Mouse (Mus musculus): Measurements from ENCODE around the gene Iqcf6.
A peak's percentile ranks its signal among the peaks of the same experiment; 100 is the strongest.
"Not testable (repeated sequence)": the region's sequence is repeated elsewhere in the genome, so short reads cannot be mapped to it uniquely, and the experiment has no call there.

The Iqcf6 gene

DNA sequence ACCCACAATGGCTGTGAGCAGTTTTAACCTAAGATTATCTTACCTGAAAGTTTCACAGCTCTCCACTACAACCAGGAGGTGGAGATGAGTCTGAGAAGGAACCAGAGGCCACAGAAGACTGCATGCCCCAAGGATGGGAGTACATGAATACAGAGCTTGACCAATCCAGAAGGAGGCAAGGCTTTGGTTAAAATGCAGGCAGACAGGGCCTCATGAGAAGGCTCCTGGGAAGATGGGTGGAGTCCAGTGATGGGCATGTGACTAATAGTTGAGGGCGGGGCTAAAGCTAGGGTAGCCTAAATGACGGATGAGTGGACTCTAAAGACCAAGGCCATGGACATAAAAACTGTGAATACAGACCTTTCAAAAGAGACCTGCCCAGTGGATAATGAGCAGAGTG, at the start of gene Iqcf6:
Iqcf6 (plus strand) TSS at position 301 of the 400 bp plus-strand sequence.
- no peak for DNase-seq

DNA sequence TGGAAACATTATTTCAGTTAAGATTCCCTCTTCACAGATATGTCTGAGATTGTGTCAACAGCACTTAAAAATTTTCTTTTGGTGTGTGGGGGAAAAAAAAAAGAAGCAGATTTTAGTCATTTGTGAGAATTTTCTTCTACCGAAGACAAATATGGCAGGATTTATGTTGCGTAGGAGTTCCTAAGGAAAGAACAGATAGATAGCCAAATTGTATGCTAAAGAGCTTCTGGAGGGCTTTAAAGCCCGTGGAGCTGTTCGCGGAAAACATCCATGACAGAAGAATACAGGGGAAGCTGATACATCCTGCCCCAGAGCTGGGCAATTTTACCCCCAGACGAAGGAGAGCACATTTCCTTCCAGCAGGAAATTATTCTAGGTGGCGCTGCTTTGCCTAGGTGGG, 46.4 kb upstream of the Iqcf6 start:
- no peak for DNase-seq

DNA sequence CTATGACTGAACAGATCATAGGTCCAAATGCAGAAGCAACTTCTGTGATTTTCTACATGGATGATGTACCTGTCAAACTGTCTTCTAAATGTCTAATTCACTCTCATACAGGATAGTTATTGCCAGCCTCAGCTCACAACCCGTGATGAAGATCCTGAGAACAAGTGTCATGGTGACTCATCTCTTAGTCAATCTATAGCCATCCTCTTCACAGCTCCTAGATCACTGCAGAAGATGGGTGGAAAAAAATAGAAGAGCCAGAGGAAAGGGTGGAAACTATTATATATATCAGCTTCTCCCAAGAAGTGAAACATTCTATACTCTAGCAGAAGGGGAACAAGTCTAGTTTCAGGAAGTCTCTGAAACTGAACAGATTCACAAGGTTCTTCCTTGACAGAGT, 43.8 kb upstream of the Iqcf6 start:
- no peak for DNase-seq

DNA sequence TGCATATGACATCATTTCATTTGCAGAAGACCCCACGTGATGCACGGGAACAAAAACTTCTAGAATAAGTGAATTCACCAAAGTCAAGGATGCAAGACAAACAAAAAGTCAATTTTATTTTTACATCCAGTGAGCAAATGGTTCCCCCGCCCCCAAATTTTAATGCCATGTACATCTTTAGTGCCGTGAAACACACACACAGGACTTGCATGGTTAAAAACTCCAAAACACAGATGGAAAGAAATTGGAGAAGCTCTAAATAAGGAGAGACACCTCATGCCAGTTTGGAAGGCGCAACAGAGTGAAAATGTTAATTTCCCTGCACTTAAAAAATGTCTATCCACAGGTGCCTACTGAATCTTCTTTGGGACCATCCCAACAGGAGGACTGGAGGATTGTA, 34.2 kb upstream of the Iqcf6 start:
- no peak for DNase-seq

DNA sequence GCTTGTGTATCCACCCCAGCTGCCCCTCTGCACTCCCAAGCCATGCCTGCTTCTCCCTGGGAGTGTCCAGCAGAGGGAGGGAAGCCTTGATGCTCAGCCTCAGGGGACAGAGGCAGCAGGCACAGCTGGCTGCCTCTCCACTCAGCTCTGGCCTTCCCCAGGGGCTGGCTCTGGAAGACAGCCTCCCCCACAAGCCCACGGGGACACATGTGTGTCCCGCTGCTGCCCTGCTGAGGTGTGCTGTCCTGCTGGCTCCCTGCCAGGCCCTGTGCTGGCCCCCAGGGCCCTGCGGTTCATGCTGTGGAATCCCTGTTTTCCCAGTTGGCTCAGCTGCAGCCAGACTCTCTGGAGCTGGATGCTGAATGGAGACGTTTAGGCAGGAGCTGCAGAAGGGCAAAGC, 31.0 kb upstream of the Iqcf6 start:
- not testable (repeated sequence) for DNase-seq

DNA sequence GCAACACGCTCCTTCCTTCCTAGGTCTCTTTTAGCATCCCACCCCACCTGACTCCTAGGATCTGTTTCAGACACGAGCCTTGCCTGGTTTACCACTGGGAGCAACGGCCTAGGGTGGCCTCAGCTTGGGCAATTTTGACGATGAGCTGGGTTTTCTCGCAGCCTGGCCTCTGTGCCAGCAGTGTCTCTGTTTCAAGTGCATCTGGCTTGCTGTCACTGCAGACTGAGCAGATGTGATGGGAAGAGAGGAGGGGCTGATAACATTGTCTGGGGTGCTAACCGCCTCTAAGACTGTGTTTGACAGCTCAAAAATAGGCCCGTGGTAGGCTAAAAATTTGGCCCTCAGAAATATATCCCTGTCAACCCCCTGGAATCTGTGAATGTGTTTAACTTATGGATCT, 30.5 kb upstream of the Iqcf6 start:
- DNase-seq = no peak

DNA sequence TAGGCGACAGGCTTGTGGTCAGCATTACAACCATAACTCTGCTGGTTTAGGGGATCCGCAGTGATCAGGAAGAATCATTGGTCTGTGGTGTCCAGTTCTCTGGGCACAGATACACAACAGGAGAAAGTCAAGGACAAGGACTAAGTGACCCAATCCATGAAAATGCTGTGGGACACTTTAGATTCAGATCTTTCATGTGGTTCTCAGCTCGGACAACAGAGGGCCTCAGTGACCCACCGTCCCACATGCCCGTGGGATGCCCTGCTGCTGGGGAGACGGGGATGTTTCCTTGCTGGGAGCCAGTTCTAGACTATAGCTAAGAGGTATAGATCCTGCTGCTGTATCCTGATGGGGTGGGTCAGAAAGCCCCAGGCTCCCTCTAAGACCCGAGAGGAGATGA, 27.9 kb upstream of the Iqcf6 start:
- no peak for DNase-seq

DNA sequence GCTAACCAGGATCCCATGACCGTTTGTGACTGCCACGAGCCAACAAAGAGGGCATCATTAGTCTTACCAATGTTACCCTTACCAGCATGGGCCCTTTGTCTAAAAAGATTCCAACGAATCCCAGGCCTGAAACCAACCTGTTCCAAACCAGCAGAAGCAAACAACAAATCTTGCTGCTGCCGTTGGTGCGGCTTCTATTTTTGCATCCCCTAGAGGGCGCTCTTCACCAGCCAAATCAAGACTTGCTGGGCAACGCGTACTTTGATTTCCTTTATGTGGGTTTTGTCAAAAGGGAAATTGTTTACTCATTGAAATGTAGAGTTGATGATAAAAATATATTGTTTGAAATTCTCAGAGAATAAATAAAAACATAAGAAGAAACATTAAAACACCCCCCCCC, 25.8 kb upstream of the Iqcf6 start:
- peak; percentile 69 for DNase-seq

DNA sequence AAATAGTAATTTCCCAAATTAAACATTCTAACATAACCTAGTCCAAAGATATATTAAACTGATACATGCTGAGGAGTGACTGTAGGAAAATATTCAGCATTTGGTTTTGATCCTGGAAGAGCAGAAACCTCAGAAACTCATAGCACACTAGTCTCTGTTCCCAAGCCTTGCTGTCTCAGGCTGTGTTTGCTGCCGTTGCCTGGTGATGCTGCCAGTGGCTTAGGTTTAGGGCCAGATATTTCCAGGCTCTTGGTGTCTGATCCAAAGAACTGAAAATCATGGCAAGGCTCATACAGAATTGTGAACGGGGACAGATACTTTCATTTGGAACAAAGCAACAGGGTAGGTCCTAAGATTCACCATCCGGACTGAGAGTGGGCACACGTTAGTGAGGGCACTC, 15.7 kb upstream of the Iqcf6 start:
- no peak for DNase-seq

DNA sequence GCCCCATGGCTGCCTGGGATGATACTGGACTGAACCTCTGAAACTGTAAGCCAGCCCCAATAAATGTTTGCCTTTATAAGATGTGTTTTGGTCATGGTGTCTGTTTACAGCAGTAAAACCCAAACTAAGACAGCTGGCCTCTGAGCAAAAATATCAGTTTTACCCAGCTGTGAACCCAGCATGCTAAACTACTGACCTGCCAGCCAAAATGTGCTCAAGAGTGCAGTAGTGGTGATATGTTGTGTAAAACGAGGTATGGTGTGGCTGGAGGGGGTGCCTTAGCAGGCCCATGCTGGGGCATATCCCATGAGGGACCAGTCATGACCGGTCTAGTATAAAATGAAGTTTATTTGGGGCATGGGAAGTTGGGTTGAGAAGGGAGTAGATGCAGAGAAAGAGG, 12.4 kb upstream of the Iqcf6 start:
- no peak for DNase-seq

DNA sequence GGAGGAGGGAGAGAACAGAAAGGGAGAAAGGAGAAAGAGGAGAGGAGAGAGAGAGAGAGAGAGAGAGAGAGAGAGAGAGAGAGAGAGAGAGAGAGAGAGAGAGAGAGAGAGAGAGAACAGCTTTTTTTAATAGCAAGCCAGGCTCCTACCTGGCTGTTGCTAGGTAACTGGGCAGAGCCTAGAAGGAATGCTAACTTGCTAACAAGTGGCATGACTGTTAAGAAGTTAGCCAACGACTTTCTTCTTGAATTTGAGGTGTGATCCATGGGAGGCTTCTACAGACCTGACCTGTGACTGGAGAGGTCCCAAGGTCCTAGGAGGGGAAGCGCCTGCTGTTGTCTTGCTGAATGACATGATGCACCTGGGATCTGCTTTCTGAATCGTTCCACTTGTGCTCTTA, 11.8 kb upstream of the Iqcf6 start:
- no peak for DNase-seq

DNA sequence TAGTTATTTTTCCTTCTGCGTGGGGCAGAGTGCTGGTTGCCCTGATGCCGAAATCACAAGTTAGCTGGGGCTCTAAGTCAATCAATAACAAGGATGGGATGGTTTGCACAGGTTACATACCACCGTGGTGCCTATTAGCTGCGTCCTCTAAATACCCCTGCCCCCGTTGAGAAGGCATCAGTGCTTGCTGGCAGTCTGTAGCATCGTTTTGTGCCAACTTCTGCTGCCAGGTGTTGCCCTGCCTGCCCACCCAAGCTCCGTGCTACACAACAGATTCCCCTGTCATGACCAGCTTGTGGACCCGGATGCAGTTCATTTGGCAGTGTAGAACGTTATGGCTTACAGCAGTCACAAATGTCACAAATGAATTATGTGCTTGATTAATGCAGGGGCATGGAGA, 10.1 kb upstream of the Iqcf6 start:
- no peak for DNase-seq

DNA sequence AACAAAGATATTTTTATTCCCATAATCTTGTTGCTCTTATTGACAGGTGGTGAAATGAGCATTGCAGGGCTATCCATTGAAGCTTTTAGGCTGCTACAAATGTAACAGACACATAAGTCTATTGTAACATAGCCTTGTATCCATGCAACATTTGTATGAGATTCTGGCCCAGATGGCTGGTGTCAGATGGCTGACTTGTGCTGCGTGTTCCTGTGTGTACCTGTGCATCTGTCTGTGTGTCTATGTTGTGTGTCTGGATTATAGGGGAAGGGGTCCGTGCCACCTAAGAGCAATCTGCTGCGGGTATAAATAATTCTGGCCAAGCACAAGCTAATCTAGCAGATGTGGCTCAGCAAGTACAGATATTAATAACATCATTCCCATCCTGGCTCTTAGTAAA, 8.9 kb upstream of the Iqcf6 start:
- DNase-seq = no peak

DNA sequence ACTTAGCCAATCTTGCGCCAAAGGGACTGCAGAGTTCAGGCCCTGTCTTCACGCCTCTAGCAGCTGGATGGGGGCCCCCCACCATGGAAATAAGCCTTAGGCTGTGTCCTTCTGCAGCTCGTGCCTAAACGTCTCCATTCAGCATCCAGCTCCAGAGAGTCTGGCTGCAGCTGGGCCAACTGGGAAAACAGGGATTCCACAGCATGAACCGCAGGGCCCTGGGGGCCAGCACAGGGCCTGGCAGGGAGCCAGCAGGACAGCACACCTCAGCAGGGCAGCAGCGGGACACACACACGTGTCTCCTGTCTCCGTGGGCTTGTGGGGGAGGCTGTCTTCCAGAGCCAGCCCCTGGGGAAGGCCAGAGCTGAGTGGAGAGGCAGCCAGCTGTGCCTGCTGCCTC, 1.4 kb downstream of the Iqcf6 start:
- not testable (repeated sequence) for DNase-seq

DNA sequence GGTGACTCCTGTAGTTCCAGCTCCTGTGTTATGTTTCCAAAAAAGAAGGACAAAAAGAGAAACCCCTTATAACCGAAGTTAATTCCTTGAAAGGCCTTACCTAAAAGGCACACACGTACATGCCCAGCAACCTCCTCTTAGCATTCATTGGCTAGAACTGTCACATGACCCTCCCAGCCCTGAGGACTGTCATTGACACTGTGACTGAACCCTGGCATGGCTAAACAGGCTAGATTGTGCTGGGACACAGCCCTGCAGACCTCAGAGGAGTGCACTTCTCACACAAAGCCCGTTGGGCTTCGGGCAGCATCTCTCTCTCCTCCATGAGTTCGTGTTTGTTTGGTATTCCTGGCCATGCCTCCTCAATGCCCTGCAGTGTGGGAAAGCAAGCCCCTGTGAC, 5.8 kb downstream of the Iqcf6 start:
- DNase-seq = no peak

DNA sequence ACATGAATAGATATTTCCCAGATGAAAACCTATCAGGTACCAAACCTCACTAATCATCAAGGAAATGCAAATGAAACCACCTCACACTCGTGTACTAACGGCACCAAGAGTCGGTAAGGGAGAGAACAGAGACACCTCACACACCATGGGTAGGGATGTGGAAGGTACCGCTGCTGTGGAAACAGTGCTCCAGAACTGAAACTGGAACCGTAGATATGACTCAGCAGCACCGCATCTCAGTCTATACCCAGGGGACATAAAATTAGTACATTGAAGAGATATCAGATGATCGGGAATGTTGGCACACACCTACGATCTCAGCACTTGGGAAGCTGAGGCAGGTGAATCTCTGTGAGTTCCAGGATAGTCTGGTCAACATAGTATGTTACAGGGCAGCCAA, 11.8 kb downstream of the Iqcf6 start:
- DNase-seq = no peak

DNA sequence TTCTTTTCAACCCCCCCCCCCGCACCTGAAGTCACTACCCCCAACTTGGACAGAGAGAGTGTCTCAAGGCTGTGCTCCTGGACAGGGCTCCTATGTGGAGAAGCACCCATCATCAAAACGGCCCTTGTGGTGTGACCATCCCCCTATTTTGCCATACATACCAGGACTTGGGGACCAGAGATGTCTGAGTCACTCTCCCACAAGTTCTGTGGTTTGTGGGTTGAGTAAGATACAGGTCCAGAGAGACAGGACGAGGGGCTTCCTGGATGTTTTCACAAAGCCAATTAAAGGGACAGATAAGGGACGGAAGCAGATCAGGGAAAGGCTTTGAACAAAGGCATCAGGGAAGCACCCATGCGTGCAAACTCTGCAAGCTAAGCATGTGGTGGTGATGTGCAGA, 15.0 kb downstream of the Iqcf6 start:
- no peak for DNase-seq

DNA sequence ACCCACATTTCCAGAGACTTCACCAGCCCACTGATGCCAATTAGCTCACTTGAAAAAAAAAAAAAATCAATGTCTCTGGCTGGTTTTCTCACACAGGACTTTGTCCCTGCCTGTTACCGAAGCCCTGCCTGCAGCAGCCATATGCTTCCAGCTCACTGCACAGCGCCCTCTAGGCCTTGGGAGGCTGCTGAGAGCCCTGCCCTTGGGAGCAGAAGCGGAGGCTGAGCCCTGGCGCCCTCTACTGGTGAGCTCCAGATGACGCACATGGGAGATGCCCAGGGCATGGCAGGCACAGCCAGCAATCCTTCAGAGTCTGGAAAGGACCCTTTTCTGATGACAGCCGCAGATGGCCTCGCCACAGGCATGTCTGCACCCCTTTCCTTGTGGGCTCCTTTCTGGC, 16.7 kb downstream of the Iqcf6 start:
- DNase-seq = peak; percentile 91

DNA sequence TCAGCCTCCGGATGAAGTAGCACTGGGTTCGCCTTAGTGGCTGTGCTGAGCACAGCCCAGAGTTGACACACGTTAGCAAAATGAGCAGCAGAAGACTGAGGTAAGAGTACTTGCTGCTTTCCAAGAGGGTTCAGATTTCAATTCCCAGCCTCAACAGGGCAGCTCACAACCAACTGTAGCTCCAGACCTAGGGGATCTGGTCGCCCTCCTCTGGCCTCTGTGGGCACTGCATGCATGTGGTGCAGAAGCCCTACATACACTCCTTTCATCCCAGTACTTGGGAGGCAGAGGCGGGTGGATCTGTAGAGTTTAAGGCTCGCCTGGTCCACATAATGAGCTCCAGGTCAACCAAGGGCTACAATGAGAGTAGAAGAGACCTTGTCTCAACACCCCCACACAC, 17.4 kb downstream of the Iqcf6 start:
- DNase-seq = no peak

DNA sequence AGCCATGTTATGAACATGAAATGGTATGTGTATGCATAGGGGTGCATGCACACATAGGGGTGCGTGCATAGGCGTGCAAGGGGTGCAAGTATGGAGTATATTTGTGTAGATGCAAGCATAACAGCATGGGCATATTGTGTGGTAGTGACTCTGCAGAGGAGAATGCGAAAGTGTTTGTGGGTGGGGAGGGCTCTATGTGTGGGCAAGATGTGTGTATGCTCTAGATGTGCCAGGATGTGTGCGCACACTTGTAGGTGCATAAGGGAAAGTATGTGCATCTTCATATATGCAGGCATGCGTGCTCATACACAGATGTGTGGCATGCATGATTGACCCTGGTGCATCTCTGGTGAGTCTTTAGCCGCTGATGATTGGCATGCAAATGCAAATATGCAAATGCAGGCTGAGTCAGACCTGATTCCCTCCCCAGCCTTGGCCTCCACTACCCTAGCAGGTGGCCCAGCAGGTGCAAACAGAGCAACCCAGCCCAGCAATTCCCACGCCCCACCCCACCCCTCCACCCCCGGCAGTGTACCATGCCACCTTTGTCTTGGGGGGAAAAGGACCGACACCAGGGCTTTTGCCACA, 19.4 kb downstream of the Iqcf6 start:
- DNase-seq = no peak

DNA sequence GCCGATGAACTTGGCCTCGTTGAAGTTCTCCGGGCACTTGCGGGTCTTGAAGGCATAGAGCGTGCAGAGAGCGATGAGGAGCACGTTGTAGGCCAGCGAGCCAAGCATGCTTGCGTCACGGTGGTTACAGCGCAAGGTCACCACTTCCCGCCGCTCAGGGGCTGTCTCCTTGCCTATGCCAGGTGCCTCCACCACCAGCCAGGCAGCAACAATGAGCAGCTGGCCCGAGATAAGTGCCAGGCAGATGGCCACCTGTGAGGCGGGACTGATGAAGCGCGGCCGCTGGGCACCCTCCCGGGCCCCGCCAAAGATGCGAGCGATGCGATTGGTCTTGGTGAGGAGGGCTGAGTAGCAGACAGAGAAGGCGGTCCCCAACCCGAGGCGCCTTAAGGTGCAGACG, 20.8 kb downstream of the Iqcf6 start:
- DNase-seq = no peak

DNA sequence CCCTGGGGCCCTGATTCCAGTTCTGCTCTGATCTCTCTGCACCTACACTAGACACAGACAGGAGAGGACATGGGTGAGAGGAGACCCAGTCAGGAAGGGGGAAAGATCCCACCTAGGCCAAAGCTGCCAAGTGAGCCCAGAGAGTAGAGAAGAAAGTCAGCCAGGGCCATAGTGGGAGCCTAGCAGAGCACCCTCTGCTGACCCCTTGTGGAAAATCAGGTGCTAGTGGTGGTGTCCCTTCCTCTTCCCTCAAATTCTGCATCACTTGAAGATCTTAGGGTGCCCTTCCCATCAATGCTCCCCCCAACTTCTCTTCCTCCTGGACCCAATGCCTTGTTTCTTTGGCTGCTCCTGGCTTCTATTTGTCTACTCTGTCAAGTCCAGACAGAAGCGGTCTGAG, 26.3 kb downstream of the Iqcf6 start:
- no peak for DNase-seq

DNA sequence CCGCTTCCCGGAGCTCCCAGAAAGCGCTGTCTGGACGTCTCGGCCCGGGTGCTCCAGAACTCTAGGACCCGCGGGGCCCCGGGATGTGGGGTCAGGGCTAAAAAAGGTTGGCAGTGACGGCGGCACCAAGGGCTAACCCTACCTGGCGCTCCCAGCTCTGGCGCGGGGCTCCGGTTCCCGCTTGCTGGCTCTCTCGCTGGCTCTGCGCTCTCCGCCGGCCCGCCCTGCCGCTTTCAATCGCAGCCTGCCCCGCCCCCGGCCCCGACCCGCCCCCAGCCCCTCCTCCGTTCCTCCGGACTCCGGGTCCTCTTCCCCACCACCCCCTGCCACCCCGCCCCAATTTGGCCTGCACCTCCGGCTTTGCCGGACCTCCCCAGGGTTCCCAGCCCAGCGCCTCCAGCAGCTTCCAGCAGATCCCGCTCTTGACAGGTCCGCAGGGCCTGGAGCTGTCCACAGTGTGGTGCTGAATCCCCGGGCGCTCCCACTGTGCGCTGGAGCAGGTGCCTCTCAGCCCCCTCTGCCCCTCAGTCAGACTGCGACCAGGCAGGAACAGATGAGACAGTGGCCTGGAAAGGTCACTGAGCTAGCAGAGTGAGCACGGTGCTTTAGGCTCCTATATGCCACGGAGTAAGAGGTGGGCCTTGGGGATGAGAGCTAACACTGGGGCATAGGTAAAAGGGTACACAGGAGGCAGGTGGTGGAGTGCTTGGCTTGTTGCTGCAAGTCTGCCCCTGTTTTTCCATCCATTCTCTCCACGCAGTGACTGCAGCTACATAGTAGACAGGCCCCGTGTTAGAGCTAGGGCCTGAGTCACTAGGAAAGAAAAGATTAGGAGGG, 29.7 kb downstream of the Iqcf6 start, which contains the start of gene Grm2:
Grm2 (minus strand) TSS at position 199 of the 837 bp plus-strand sequence.
- peak; percentile 56 for DNase-seq

DNA sequence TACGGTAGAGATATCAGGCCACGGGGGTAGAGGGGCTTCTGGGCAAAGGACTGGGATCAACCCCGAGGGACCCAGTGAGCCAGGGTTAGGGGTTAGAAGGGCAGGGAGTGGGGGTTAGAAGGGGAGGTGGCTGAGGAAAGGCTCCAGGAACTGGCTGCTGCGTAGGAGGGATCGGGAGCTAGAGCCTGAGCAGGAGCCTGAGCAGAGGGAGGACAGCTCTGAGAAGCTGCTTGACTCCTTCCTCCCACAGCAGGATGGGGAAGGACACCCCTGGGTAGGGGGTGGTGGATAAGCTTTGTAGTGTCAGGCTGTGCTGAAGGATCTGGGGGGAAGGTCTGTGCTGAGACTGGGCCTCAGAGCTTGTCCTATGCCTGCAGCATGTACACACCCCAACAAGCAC, 30.4 kb downstream of the Iqcf6 start:
- DNase-seq = no peak

DNA sequence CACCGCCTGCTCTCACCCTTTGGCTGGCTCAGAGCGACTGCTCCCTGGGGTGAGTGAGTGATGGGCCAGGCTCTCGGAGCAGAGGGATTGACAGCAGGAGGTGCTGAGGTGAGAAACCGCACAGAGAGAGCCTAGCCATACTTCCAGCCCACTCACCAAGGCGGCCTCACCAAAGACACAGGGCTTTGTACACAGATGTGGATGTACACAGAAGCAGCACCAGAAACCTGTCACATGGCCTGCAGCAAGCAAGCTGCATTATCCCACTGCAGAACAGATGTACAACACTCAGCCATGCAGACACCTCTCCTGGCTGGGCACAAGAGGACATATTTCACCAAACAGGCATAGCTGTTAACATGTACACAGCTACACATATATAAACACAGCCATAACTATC, 31.2 kb downstream of the Iqcf6 start:
- no peak for DNase-seq

Measured in right cerebral cortex, postnatal 14 days (tissue).